Mouse (Mus musculus): ENCODE measurements around the gene Tnrc18.

The Tnrc18 gene

DNA sequence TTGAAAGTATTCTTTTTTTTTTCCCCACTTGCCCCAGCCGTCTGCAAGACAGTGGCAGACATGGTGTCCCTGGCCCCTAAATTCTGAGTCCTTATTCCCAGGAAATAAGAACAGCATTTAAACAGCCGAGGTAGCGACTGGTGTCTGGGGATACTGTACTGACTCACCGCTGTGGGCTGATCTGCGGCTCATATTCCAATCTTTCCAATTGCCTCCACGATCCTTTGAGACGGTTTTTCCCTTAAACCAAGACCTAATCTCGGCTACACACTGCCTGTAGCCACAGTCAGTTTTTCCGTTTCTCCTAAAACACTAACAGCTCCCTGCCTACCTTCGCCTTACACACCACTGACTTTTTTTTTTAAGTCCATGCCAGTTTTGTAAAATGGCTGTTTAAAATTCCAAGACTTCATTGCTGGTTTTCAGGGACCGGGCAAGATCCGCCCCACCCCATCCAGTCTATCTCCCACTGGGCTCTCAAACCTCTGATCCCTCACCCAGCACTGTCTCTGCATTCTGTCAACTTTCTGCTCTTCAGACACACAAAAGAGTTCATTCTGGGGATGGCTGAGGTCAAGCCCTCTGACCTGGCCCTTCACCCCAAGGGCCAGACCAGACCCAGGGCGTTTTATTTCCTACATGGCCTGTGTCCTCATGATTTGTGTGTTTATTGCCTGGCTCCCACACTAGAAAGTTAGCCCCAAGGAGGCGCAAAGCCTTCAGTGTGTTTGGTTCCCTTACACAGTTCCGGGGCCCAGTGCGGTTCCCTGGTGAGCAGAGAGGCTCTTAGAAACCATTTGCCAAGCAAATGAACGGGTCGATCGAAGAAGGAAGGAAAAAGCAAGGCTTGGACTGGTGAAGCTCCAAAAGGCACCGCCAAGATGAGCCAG, 6.5 kb downstream of the Tnrc18 start:
- no peak for DNase-seq (ENCODE audit: low spot score)

DNA sequence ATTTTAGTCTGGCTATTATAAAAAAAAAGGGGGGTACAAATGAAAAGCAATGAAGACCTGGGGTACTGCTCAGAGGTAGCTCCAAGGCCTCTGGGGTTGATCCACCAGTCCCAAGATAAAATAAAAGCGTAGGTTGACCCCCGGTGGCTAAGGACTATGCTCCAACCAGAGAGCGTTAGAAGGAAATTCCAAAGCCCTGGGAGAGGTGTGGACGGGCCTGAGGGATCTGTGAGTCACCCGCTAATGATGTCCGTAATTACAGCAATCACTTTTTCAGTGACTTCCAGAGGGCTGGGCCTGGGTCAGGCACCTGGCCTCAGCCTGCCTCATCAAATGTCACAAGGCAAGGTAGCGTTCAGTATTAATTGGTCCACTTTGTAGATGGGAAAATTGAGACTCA, 9.8 kb downstream of the Tnrc18 start:
- DNase-seq (ENCODE audit: low spot score) = no peak

DNA sequence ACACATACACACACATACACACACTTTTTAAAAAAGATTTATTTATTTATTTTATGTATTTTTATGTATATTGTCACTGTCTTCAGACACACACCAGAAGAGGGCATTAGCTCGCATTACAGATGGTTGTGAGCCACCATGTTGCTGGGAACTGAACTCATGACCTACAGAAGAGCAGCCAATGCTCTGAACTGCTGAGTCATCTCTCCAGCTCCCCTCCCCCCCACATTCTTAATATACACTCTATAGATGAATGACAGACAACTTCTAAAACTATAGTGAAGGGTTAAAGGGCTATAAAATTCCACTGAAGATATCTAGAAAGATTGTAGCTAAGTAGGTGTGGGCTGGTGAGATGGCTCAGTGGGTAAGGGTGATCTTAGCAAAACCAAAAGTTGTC, 13.7 kb downstream of the Tnrc18 start:
- DNase-seq (ENCODE audit: low spot score) = no peak

DNA sequence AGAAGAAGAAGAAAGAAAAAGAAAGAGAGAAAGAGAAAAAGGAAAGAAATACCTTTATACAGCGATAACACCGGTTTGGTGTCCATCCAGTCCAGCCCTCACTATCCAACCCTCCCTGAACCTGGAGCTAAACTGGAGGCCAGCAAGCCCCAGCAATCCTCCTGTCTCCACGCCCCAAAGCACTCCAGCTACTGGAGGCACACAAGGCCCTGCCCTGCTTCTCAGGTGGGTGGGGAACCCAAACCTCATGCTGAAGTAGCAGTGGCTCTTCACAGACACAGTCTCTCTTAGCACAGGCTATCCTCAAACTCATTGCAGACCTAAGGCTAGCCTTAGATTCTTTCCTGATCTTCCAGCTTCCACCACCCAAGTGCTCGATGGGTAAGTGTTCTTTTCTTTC, 14.6 kb downstream of the Tnrc18 start:
- no peak for DNase-seq (ENCODE audit: low spot score)

DNA sequence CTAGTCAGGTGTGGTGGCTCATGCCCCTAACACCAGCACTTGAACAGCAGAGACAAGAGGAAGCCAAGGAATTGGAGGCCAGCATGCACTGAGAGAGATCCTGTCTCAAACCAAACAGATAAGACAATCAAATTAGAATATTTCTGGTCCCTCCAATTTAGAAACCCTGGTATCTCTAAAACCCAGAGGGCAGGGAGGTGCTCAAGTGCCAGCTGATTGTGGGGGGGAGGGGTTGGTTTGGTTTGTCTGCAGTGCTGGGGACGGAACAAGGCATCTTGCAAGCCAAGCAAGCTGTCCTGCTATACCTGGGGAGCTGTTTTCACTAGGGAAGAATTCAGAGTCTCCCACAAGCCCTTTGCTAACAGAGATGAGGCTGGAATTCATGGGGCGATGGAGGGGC, 15.5 kb downstream of the Tnrc18 start:
- no peak for DNase-seq (ENCODE audit: low spot score)

DNA sequence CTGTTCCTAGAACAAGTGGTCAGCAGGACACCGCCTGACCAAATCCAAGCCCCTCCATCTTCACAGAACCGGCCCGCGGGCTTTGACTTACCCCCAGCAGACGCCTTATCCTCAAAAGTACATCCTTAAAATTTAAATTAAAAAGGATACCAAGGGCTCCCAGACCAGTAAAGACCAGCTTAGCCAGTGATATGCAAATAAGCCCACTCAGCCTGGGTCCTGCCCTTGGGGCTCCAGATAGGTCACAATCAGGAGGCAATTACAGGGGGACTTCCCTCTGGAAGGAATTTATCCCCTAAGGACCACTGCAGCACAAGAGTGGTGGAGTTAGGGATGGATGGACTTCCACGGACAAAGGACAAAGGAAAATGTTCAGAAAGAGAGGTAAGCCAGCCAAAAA, 16.8 kb downstream of the Tnrc18 start:
- DNase-seq (ENCODE audit: low spot score) = no peak

DNA sequence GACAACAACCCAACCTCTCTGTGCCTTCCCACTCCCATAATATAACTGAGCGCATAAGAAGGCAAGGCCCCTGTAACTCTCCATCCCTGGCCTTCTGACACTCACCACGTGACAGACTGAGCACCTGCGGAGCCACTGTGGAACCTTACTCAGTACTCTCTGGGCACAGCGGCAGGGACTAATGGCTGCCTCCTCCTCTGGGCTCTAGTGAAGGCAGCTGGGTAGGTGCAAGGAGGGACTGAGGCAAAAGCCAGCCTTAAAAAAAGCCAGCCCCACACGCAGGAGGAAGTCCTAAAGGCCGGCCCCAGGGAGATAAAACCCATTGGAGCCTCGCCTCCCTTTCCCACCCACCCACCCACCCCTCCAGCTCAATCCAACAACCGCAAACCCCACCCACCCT, 17.3 kb downstream of the Tnrc18 start:
- no peak for DNase-seq (ENCODE audit: low spot score)

DNA sequence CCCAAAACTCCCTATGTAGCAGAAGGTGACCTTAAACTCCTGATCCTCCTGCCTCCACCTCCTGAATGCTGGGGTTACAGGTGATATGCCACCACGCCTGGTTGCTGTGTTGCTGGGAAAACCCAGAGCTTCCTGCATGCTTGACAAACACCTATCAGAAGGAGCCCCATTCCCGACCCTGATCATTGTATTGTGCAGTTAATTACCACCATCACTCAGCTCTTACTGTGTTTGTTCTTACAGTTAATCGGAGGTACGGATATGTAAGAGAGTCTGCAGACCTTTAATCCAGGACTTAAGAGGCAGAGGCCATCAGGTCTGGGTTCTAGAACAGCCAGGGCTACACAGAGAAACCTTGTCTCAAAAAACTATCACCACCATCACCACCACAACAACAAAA, 18.2 kb downstream of the Tnrc18 start:
- no peak for DNase-seq (ENCODE audit: low spot score)

DNA sequence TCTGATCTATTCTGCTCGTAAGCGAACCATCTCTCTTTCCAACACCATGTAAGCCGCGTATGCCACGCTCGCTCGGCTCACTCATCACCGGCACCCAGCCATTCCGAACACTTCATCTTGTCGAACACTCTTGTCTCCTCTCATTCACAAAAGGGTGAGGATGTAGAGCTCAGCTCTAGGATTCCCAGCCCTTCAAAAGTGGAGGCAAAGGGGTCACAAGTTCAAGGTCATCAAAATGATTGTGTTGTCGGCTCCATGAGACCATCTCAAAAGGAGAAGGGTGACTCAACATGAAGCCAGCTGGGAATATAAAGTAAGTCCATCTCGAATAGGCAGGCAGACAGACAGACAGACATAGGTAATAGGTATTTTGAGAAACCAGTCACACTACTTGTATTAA, 19.3 kb downstream of the Tnrc18 start:
- DNase-seq (ENCODE audit: low spot score) = no peak

DNA sequence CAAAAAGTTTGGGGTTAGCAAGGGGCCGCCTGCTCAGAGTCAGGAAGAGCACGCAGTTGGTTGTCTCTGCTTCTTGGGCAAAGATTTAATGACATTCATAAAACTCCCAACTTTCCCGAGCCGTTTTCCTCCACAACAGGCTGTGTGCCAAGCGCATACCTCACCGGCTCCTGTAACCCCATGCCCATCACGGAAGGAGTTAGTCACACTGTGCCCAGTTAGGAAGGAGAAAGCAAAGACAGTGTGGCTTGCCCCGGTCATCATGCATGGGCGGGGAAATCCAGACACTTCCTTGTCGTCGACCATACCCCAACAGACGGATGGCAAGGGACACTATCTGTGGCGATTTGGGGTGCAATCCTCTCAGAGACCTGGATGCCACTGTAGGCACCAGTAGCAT, 19.8 kb downstream of the Tnrc18 start:
- DNase-seq (ENCODE audit: low spot score) = no peak

DNA sequence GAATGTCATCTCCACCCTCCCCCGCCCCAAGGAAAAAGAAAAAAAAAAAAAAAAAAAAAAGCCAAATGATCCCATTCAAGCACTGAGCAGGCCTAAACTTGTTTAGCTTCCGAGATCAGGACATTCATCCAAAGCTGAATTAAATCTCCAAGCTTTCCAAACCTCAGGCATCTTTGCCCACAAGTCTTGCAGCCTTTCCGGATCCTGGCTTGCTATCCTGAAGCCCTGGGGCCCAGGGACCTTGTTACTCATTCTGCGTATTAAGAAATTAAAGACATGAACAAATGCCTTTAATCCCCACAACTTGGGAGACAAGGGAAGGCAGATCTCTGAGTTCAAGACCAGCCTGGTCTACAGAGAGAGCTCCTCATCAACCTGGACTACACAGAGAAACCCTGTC, 20.5 kb downstream of the Tnrc18 start:
- DNase-seq (ENCODE audit: low spot score) = no peak

DNA sequence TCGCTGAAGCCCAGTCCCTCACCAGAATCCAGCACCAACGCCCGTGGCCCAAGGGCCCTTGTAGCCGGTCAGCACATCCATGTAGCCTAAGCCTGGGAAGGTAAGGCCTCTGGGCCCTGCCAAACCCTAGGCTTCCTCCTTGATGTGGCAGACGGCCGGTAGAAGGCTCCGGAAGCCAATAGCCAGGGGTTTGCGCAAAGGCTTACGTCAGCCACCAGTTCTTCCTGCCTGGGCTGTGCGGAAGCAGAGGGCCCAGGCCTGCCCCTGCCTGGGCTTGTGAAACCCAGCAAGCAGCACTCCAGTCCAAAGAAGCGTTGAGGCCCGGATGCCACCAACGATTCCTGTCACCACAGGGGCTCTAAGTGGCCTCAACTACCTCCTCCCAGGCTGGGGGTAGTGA, 22.9 kb downstream of the Tnrc18 start:
- DNase-seq (ENCODE audit: low spot score) = no peak

DNA sequence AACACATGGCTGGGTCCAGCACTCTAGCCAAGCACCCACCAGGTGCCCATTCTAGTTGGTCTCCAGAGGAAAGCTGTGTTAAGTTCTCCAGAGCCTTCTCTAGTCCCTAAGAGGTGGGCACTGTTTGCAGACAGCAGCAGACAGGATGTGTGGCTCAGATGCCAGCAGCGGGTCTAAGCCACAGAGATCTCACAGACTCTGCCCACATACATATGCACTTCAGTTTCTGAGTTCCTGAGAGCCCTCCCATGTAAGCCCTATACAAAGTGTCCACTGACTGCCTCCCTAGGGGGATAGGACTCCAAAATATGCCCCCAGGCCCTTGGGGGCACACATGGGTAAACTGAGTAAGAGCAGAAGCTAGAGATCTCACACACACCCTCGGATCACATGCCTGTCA, 23.3 kb downstream of the Tnrc18 start:
- DNase-seq (ENCODE audit: low spot score) = no peak

DNA sequence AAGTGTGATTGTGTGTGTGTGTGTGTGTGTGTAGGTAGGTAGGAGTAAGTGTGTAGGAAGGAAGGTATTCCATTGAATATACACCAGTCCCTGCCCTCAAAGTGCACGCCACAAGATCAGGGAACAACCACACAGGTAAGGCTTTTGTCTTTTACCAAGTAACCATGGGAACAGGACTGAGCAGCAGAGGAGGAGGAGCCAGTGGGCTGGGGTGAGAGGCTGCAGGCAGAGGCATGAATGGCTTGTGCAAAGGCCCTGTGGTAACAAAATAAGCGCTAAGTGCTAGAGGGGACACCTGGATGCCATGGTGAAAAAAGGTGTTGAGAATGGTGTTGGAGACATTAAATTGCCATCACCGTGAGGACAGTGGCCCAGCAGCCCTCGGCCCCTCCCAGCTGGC, 24.9 kb downstream of the Tnrc18 start:
- no peak for DNase-seq (ENCODE audit: low spot score)

DNA sequence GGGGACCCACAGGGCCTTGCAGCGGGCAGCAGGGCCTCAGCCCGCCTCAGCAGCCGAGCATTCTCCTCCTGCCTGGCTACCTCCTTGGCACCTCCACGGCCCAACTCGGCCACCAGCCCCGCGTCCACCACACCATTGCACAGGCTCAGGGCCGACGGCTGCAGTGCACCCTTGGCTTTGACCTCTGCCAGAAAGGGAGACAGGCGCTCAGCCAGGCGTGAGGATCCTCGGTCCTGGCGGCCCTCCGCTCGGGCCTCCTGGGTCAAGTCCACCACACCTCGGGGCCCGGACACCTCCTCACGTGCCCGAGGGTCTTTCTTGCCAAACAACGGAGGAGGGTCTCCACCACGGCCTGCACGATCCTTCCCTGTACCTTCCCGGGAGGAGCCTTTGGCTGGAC, 29.2 kb downstream of the Tnrc18 start:
- DNase-seq (ENCODE audit: low spot score) = no peak

DNA sequence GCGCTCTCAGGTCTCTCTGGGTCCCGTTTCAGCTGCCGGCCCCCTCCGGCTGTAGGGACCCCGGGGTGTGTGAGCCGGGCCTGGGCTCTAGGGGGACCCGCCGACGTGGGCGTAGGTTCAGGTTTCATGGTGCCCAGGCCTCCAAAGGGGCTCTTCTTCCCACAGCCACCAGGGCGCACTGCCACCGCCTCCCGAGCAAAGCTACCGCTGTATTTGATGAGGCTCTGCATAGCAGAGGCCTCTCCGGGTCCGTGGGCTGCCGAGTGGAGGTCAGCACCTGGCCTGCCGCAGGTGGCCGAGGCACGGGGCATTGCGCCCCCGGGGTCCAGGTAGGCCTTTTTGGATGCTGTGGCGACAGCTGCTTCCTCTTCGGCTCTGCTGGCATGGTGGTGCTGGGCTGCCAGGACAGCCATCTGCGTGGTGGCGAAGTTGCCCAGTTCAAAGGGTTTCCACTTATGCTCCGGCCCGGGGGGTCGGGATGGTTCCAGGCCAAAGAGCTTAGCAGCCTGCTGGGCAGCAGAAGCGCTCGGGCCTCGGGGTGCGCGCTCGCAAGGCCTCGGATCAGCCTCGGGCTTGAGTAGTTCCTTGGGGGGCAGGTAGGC, 30.1 kb downstream of the Tnrc18 start:
- DNase-seq (ENCODE audit: low spot score) = no peak

DNA sequence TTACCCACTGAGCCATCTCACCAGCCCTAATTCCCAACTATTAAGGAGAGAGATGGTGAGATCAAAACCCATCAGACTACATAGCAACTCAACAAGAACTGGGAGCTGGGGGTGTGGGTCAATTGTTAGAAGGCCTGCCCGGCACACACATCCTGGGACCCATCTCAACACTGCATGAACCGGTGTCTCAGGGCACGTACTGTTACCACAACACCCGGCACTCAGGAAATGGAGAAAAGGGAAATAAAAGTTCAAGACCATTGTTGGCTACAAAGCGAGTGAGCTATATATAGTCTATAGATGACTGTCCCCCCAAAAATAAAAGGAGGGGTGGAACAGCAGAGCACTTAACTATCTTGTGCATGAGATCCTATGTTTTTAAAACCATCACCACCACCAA, 30.8 kb downstream of the Tnrc18 start:
- DNase-seq (ENCODE audit: low spot score) = no peak

DNA sequence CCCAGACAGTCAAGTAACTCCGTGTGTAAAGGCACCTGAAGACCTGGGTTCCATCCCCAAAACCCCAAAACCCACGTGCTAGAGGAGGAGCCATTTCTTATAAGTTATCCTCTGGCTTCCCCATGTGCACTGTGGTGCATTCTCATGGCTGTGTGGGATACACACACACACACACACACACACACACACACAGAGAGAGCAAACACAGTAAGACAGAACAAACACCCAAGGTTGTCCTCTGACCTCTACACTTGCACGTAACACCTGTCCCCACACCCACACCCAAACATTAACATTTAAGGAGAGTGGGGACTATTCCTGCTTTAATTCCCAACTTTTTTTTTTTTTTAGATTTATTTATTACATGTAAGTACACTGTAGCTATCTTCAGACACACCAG, 31.2 kb downstream of the Tnrc18 start:
- no peak for DNase-seq (ENCODE audit: low spot score)

DNA sequence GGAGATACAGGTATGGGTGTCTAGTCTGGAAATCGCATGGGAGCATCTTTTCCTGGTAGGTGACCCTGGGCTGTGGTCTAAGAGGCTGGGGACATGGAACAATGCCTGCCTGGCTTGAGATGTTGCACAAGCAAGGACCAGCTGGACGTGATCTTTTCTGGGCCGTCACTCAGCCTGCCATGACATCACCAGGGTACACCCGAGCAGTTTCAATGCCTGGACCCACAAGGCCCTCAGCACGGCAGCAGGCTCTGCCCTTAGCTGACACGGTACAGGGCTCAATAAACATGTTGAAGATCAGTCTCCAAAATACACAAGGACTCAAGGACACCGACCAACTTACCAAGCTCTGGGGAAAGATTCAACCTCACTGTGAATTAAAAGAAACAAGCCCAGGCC, 34.3 kb downstream of the Tnrc18 start:
- no peak for DNase-seq (ENCODE audit: low spot score)

DNA sequence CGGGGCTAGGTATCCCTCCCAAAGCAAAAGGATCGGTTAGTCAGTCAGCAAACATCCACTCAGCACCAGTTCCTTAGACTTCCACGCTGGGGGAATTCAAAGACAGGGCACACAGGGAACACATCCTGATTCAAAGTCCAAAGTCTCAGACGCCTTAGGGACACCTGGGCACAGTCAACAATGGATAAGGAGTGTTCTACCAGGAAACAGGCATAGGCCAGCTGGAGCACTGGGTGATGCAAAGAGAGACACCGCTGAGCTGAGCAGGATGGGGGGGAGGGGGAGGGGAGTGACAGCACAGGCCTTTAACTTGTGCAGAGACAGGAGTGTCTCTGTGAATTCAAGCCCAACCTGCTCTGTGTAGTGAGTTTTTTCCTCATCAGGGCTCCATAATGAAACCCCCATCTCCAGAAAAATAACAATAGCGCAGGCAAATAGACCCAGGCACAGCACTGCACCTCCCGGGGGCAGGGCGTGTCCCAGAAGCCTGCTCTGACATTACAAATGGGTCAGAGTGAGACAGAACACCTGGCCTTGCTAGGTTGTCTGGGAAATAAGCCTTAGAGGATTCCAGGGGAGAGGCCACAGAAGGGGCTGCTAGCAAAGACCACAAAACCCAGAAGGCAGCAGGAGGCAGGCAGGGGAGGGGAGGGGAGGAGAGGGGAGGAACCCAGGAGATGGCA, 34.9 kb downstream of the Tnrc18 start:
- no peak for DNase-seq (ENCODE audit: low spot score)

DNA sequence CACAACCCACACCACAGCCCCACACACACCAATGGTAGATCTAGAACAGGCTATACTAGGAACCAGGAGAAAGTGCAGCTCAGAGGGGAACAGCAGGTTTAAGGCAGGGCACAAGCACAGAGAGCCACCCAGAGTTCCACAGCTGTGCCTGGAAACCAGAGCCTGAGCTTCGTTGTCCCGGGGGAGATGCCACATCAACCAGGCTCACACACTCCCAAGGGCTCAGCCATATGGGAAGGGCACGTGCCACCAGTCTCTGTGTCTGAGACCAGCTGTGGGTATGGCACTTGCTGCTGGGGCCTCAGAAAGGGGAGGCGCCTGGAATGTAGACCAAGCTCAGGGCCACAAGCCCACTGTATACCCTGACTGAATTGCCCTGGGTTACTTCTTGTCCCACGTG, 36.9 kb downstream of the Tnrc18 start:
- no peak for DNase-seq (ENCODE audit: low spot score)

DNA sequence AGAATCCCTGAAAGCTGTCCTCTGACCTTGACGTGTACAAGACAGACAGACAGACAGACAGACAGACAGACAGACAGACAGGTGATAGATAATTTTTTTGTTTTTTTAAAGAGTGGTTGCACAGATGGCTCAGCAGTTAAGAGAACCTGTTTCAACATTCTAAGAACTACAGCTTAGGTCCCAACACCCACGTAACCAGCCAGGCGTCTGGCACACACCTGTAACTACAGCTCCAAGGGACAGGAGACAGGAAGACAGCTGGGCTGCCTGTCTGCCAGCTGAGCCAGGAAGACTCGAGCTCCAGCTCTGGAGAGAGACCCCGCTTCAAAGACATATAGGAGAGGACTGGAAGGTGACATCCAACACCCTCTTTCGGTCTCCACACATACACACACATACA, 38.6 kb downstream of the Tnrc18 start:
- DNase-seq (ENCODE audit: low spot score) = no peak

DNA sequence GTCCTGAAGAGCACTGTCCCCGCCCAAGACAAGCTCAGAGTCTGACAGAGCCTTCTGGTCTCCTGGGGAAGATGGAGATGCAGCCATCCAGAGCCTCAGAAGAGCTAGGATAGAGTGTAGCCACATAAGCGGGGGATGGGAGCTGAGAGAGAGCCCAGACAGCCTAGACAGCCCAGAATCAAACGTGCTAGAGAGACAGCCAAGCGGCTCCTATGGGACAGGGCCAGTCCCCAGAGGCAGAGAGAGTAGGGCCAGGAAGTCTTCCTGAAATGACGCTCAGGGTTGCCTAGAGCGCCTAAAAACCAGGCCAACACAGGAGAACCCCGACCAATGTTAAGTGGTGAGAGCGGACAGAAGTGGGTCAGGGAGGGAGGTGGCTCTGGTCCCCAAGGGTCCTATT, 39.3 kb downstream of the Tnrc18 start:
- no peak for DNase-seq (ENCODE audit: low spot score)

All from ovary, postnatal 36 days (tissue).